Mouse (Mus musculus) T-helper 2 cell (primary cell): Measurements from ENCODE around the gene Lgmn.

Experiments used
- in situ Hi-C: fragments of 300-600 bp; cut with MboI, MseI; formaldehyde crosslinking; loops from one replicate; pipeline ENCODE4 v1.15.1; 2025; ENCODE audit warnings: high pct_unique_total_duplicates

Lgmn gene

GRCm38 (mm10) chr12:102391109-102391508 lies 48.5 kb downstream of the Lgmn start:
- in situ Hi-C loops, result loop anchor here (5.0 kb wide), 1 partner anchor 71 kb away; no protein-coding TSS in a partner anchor

- in situ Hi-C loops, result loop anchor here (5.0 kb wide), 1 partner anchor 72 kb away; no protein-coding TSS in a partner anchor
Measured at GRCm38 (mm10) chr12:102390042-102390441, 49.6 kb downstream of the Lgmn start.

DNA sequence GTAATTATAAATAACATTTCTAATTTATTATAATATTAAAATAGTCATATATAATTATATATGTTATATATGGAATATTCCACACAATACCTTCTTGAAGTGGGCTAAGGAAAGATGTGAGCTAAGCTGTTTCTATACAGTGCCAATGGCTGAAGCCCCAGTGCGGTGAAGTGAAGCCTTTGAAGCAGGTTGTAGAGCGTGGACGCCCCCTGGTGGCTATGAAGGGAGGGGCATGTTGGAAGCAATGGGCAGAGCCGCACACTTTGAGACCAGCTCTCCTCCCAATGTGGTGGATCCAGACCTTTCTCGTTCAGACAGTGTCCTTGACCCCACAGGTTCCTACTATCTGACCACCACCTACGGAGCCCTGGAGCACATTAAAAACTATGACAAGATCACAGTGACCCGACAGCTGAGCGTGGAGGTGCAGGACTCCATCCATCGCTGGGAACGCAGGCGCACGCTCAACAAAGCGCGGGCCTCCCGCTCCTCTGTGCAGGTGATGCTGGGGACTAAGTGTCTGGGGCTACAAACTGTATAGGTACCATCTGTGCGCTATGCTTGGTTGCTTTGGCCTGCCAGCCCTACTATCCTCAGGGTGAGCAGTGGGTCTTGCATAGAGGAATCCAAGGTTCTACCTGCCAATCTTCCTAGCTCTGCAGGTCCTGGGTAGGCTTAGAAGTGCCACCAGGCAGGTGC lies 52.2 kb downstream of the Lgmn start:
- in situ Hi-C loops, result no loop called here

DNA sequence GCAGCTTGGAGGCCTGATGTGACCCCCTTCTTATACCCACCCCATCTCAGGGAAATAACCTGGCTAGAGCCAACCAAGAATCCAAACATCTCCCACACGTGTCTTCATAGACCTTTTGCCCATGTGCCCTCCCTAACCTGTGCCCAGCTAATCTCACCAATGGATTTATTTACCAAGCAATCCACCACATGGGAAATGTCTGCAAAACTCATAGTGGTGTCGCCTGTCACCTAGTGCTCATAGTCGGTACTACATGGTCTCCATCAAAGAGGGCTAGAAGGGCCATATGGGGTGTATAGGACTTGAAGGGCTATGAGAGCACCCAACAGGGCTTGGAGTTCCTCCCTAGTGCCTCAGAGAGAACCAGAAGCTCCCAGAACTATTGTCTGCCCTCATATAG lies 54.8 kb downstream of the Lgmn start:
- in situ Hi-C loops, result loop anchor here (5.0 kb wide), 1 partner anchor 393 kb away; no protein-coding TSS in a partner anchor

- in situ Hi-C loops, result loop anchor here (5.0 kb wide), 1 partner anchor 391 kb away; no protein-coding TSS in a partner anchor
Measured at GRCm38 (mm10) chr12:102383288-102383687, 56.3 kb downstream of the Lgmn start.

DNA sequence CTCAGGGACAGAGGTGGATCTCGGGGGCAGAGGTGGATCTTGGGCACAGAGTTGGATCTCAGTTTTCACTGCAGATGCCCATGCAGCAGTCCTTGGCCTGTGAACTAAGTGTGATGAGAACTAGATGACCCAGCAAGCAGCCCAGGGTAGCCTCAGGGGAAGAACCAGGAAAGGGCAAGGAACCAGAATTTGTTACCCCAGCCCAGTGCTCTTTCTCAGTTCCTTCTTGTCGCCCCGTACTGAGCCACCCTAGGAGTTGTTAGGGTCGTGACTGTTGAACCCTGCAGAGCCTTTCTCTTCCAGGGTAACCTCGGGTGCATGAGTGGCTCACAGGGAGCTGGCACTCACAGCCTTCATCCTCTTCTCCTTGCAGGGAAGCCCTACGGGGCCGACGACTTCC lies 57.4 kb downstream of the Lgmn start:
- in situ Hi-C loops, result loop anchor here (5.0 kb wide), 1 partner anchor 390 kb away; no protein-coding TSS in a partner anchor

GRCm38 (mm10) chr12:102372322-102372721 lies 67.3 kb downstream of the Lgmn start:
- in situ Hi-C loops, result no loop called here

GRCm38 (mm10) chr12:102370931-102371500 lies 68.6 kb downstream of the Lgmn start:
- in situ Hi-C loops, result no loop called here

DNA sequence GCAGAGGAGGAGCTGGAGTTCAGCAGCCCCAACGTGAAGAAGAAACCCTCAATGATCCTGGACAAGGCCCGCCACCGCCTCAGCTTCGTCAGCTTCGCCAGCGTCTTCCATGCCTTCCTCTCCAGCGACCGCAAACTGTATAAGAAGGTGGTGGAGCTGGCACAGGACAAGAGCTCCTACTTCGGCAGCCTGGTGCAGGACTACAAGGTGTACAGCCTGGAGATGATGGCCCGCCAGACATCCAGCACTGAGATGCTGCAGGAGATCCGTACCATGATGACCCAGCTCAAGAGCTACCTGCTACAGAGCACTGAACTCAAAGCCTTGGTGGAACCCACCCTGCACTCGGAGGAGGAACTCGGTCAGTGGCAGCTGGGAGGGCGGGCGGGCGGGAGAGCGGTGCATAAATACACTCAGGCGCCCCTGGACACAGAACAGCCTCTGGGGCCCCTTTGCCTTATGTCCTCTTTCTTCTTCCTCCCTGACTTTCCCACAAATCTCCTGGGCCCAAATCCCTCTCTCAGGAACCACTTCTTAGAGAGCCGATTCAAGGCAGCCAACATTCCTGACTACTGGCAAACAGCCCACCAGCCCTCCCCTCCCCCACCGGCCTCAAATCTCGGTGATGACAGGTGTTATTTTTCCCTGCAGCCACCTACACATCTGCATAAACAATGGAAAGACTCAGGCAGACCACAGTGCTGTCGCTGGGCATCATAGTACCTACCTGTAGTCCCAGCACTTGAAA lies 70.0 kb downstream of the Lgmn start:
- in situ Hi-C loops, result no loop called here

DNA sequence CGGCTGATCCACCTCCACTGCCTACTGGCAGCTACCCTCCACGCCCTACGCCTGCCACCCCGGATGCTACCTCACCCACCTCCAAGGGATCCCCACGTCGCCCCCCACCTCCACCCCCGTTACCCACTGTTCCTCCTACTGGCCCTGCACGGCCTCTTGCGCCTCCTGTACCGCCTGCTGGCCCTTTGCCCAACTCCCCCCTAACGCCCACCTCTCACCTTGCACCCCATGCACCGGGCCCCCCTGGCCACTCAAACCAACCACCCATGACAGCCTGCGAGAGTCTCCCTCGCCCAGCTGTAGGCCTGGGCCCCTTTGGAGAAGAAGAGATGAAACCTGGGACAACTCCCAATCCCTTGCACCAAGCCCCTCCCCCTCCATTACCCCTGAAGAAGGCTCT lies 71.1 kb downstream of the Lgmn start:
- in situ Hi-C loops, result no loop called here

- in situ Hi-C loops, result no loop called here
Measured at GRCm38 (mm10) chr12:102368066-102368465, 71.5 kb downstream of the Lgmn start.

GRCm38 (mm10) chr12:102367075-102367474 lies 72.5 kb downstream of the Lgmn start:
- in situ Hi-C loops, result no loop called here

DNA sequence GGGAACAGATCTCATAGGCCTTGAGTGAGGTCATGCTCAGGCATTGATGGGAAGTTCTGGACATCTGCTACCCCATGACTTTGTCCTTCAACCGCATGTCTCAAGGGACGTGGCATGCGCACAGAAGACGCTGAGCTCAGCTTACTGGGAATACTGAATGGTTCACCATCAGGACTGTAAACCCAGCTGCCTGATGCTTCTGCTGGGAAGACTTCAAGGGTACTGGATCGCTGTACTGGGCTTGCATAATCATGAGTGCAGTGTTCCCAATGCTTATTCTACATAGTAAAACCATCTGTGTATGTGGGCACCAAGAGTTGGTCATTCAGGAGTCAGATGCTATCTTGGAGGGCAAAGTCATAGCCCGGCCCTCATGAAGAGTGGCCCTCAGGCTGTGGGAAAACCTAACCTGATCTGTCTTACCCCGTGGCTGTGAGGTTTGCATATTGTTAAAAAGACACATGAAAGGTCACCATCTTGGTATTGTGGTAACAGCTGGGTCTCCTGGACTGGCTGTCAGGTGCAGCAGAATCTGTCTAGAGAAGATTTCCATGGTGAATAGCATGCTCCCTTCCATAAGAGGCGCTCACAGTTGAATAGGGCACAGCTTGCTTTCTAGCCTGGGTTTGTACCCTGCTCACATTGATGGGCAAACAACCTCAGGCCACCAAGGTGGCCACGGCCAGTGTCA lies 73.3 kb downstream of the Lgmn start:
- in situ Hi-C loops, result no loop called here

DNA sequence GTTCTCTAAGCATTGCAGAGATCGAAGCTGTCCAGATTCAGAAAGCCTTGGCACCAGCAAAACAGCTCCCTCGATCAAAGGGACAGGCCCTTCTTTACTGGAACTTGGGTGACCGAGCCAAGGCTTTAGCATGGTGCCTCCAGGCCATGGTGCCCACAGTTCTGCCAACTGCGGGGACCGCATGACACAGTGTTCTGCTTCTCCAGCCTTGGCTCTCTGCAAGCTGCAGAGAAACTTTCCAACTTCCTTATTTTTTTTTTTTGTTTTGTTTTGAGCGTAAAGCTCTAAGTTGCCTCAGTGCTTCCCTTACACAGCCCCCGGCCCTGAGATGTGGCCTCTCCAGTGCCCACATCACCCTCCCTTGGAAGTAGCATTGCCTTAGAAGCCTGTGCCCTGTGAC lies 74.6 kb downstream of the Lgmn start:
- in situ Hi-C loops, result no loop called here

DNA sequence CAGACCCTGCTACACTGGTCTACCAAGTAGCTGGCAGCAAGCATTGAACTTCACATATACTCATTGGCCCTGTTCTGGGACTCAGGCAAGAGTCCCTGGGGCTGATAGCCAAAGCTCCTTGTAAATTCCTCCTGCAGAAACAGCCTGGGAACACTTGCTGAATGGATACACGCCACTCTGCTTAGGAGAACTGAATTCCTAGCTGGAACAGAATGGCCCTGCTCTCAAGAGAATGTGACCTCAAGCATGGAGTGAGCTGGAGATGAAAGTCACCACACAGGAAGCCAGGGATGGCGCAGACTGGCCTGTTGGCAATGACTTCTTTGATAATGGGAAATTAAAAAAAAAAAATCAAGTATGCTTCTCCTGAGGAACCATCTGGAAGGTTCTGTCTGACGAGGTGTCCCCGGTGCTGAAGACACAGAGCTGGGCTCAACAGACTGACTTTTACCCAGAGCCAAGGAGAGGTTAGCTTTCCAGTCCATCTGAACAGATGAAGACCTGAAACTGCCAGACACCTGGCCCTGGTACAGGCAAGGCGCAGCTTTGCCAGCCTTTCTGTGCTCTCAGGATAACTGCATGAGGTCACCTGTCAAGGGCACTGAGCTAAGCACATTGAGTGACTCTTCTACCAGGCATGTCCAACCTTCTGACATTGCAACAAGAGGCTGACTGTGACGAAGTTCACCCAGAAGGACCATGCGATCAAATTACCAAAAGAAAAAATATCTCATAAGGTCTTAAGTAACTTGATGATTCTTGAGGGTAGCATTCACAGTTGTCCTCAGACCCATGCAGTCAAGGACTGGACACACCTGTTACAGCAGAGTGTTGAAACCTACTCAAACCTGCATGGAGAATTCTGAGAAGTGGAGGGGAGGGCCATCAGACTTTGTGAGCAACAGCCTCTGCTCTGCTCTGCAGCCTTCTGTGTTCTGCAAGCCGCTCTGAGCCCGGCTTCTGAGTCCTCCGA lies 78.1 kb downstream of the Lgmn start:
- in situ Hi-C loops, result no loop called here

DNA sequence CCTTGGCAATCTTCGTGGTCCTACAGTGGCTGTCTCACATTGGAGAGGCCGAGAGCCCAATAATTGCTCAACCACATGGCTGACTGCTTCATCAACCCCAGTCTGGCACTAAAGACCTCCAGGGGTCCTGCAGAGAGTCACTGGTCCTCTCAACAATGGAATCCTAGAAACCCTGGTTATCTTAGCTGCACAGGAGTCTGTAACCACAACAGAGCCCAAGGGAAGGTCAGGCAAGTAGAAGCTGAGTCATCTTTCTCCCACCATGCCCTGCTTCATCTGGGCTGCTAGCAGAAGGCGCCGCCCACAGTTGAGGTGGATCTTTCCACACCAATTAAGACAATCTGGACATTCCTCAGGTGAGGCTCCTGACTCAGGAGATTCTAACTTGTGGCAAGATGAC lies 80.2 kb downstream of the Lgmn start:
- in situ Hi-C loops, result no loop called here

GRCm38 (mm10) chr12:102356781-102357180 lies 82.8 kb downstream of the Lgmn start:
- in situ Hi-C loops, result no loop called here

- in situ Hi-C loops, result no loop called here
Measured at GRCm38 (mm10) chr12:102355784-102356183, 83.8 kb downstream of the Lgmn start.

GRCm38 (mm10) chr12:102354126-102354984 lies 85.3 kb downstream of the Lgmn start:
- in situ Hi-C loops, result no loop called here

DNA sequence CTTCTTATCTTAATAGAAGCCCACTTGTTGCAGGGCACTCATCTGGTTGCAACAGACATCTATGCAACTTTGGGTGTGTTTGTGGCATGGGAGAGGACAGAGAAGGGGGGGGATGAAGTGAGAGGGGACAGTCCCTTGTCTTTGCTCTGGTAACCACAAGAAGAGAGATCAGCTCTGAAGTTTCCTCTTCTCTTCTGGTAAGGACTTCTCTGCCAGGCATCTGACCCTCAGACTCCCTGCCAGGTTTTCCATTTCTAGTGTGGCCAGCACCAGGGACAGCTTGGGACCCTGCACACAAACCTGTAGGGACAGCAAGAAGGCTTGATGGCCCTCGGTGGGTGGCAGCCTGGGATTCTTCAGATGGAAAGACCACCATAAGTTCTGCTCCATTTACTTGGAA lies 88.6 kb downstream of the Lgmn start:
- in situ Hi-C loops, result no loop called here
